Mouse (Mus musculus): ENCODE results near the gene Nol7. TPM values are rescaled to one million over a fixed set of nuclear protein-coding genes. Genes with fewer than 3 reads are reported as not detected.

Gene Nol7
- total RNA-seq, 4 experiments from 2014 or later: 66.6 to 74.0 (median 69.4) TPM

- DNase-seq (ENCODE audit: low spot score in 2 of 2): no peak
Observed at GRCm38 (mm10) chr13:43428436-43428835, 30.2 kb downstream of the Nol7 start.

DNA sequence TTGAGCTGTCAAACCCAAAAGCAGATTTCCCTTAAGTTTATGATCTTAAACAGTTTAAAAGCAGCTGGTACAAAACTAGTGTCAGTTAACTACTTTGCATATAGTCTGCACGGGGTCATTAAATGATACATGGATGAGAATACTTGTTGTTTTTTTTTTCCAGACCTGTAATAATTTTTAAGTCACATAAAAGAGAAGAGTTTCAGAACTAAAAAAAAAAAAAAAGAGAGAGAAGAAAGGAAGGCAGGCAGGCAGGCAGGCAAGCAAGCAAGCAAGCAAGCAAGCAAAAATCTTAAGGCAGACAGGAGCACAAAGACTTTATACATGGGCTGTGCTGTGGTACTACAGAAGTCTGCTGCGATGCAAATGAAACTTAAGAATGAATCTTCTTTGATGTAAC is 35.2 kb downstream of the Nol7 start:
- DNase-seq (ENCODE audit: low spot score in 2 of 2): no peak

DNA sequence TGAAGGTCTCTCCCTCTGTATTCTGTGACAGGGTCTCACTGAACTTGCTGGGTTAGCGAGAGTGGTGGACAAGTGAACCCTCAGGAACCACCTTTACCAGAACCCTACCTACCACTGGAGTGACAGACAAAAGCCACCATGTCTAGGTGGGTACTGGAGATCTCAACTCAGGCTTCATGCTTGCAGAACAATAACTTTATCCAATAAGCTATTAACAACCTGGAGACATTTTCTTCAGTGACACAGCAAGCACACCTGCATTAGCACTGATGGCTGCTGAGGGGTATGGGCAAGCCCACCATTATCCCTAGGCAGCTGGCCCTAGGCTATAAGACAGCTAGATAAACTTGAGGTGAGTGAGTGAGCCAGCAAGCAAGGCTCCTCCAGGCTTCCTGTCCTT is 42.2 kb downstream of the Nol7 start:
- no peak for DNase-seq (ENCODE audit: low spot score in 2 of 2)

- DNase-seq (ENCODE audit: low spot score in 2 of 2): no peak
Observed at GRCm38 (mm10) chr13:43442551-43442950, 44.4 kb downstream of the Nol7 start.

DNA sequence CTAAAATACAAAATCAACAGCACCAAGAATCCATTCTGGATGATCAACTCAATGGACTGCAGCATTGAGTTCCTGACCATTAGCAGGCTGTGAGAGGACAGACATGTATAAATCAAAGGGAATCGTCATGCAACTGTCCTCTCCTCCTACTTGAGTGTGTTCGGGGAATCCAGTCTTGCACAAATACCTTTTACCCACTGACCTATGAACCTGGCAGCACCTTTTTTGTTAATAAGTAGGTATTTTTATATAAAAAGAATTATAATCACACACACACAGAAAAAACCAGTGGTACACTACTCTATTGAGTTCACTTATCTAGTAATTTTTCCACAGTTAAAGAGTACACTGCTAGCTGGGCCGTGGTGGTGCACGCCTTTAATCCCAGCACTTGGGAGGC is 45.5 kb downstream of the Nol7 start:
- DNase-seq (ENCODE audit: low spot score in 2 of 2): no peak

DNA sequence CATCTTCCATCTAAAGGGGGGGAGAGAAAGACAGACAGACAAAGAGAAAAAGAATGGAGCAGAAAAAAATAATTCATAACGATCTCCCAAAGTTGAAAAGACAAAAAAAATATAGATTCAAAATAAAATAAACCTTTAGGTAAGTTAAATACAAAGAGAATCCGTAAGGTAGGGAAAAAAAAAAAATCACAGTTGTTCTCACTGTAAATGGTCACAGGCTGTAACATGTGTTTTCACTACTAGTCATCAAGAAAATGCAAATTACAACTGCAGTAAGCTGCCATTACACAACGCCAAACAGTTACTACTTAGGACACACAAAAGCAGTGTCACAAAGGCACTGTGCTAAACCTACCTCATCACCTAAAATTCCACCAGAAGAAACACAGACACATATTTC is 46.5 kb downstream of the Nol7 start:
- no peak for DNase-seq (ENCODE audit: low spot score in 2 of 2)

DNA sequence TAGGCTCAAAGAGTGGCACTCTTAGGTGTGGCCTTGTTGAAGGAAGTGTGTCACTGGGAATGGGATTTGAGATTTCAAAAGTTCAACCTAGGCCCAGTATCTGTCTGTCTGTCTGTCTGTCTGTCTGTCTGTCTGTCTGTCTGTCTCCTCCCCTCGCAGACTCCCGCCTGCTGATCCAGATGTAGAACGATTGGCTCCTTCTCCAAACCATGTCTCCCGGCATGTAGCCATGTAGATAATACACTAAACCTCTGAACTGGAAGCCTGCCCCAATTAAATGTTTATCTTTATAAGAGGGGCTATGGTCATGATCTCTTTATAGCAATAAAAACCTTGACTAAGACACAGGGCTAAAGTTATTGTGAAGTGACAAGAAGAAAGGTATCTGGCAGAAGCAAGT is 47.6 kb downstream of the Nol7 start:
- no peak for DNase-seq (ENCODE audit: low spot score in 2 of 2)

GRCm38 (mm10) chr13:43447721-43448120 is 49.5 kb downstream of the Nol7 start:
- DNase-seq (ENCODE audit: low spot score in 2 of 2): no peak

- DNase-seq (ENCODE audit: low spot score in 2 of 2): no peak
Observed at GRCm38 (mm10) chr13:43450686-43451085, 52.5 kb downstream of the Nol7 start.

GRCm38 (mm10) chr13:43452177-43452576 is 54.0 kb downstream of the Nol7 start:
- no peak for DNase-seq (ENCODE audit: low spot score in 2 of 2)

- no peak for DNase-seq (ENCODE audit: low spot score in 2 of 2)
Observed at GRCm38 (mm10) chr13:43452843-43453605, 54.8 kb downstream of the Nol7 start.

DNA sequence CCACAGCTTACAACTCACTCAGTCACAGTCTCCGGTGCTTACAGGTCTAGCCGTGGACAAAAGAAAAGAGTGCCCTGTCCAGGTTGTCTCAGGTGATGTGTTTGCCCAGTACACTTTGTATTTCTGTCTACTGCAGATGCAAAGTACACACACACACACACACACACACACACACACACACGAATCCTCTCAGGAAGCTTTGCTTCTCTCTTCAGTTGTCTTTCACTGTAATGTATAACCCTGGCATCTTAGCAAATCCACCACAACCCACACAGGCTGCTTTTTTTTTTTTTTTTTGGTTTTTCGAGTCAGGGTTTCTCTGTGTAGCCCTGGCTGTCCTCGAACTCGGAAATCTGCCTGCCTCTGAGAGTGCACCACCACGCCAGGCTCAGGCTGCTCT is 56.2 kb downstream of the Nol7 start:
- no peak for DNase-seq (ENCODE audit: low spot score in 2 of 2)

Other genes with a start within 250 kb of the Nol7 start
- gene Tbc1d7, start 226.9 kb upstream of the Nol7 start, total RNA-seq (2022): 10 to 100 TPM; 25.2 to 28.3 (median 26.1) TPM
- 10 to 100 TPM; 71.5 to 88.4 (median 78.8) TPM for gene Gfod1, start 94.2 kb upstream of the Nol7 start, total RNA-seq (2022)
- 10 to 100 TPM; 20.4 to 24.4 (median 21.4) TPM for gene Sirt5, start 32.9 kb upstream of the Nol7 start, total RNA-seq (2022)
- 100 to 1,000 TPM in 2 of 4 experiments, 10 to 100 TPM in 2; 89.3 to 109 (median 100) TPM for gene Ranbp9, start 82.9 kb downstream of the Nol7 start, total RNA-seq (2022)
- gene Mcur1, start 161.8 kb downstream of the Nol7 start, total RNA-seq (2022): 10 to 100 TPM; 16.3 to 19.9 (median 19.1) TPM
- 1 to 10 TPM; 6.6 to 7.9 (median 7.1) TPM for gene Rnf182, start 217.3 kb downstream of the Nol7 start, total RNA-seq (2022)

Measured in left cerebral cortex, adult 8-10 months (tissue).